Mouse (Mus musculus): ENCODE measurements around the gene Nlgn1.

Gene Nlgn1

GRCm38 (mm10) chr3:26095551-26095950, 236.7 kb downstream of the Nlgn1 start:
- no peak for DNase-seq (ENCODE audit: low read depth in 1 of 2, low spot score in 2 of 2)

GRCm38 (mm10) chr3:26069366-26069765, 262.9 kb downstream of the Nlgn1 start:
- no peak for DNase-seq (ENCODE audit: low read depth in 1 of 2, low spot score in 2 of 2)

- no peak for DNase-seq (ENCODE audit: low read depth in 1 of 2, low spot score in 2 of 2)
Measured at GRCm38 (mm10) chr3:26050769-26051168, 281.5 kb downstream of the Nlgn1 start.

GRCm38 (mm10) chr3:26042966-26043365, 289.3 kb downstream of the Nlgn1 start:
- no peak for DNase-seq (ENCODE audit: low read depth in 1 of 2, low spot score in 2 of 2)

GRCm38 (mm10) chr3:26039696-26040095, 292.6 kb downstream of the Nlgn1 start:
- no peak for DNase-seq (ENCODE audit: low read depth in 1 of 2, low spot score in 2 of 2)

GRCm38 (mm10) chr3:26026025-26026424, 306.2 kb downstream of the Nlgn1 start:
- DNase-seq (ENCODE audit: low read depth in 1 of 2, low spot score in 2 of 2) = no peak

- no peak for DNase-seq (ENCODE audit: low read depth in 1 of 2, low spot score in 2 of 2)
Measured at GRCm38 (mm10) chr3:26023217-26023616, 309.0 kb downstream of the Nlgn1 start.

GRCm38 (mm10) chr3:26021632-26022184, 310.6 kb downstream of the Nlgn1 start:
- no peak for DNase-seq (ENCODE audit: low read depth in 1 of 2, low spot score in 2 of 2)

GRCm38 (mm10) chr3:26011310-26012078, 320.8 kb downstream of the Nlgn1 start:
- no peak for DNase-seq (ENCODE audit: low read depth in 1 of 2, low spot score in 2 of 2)

- DNase-seq (ENCODE audit: low read depth in 1 of 2, low spot score in 2 of 2) = no peak
Measured at GRCm38 (mm10) chr3:26002863-26003608, 329.2 kb downstream of the Nlgn1 start.

- no peak for DNase-seq (ENCODE audit: low read depth in 1 of 2, low spot score in 2 of 2)
Measured at GRCm38 (mm10) chr3:26002367-26002766, 329.9 kb downstream of the Nlgn1 start.

GRCm38 (mm10) chr3:25967546-25967945, 364.7 kb downstream of the Nlgn1 start:
- DNase-seq (ENCODE audit: low read depth in 1 of 2, low spot score in 2 of 2) = no peak

- no peak for DNase-seq (ENCODE audit: low read depth in 1 of 2, low spot score in 2 of 2)
Measured at GRCm38 (mm10) chr3:25964237-25964636, 368.0 kb downstream of the Nlgn1 start.

- no peak for DNase-seq (ENCODE audit: low read depth in 1 of 2, low spot score in 2 of 2)
Measured at GRCm38 (mm10) chr3:25963568-25963967, 368.7 kb downstream of the Nlgn1 start.

GRCm38 (mm10) chr3:25916535-25916934, 415.7 kb downstream of the Nlgn1 start:
- DNase-seq (ENCODE audit: low read depth in 1 of 2, low spot score in 2 of 2) = no peak

- DNase-seq (ENCODE audit: low read depth in 1 of 2, low spot score in 2 of 2) = no peak
Measured at GRCm38 (mm10) chr3:25914365-25915065, 417.7 kb downstream of the Nlgn1 start.

- DNase-seq (ENCODE audit: low read depth in 1 of 2, low spot score in 2 of 2) = no peak
Measured at GRCm38 (mm10) chr3:25903140-25903809, 429.0 kb downstream of the Nlgn1 start.

- DNase-seq (ENCODE audit: low read depth in 1 of 2, low spot score in 2 of 2) = no peak
Measured at GRCm38 (mm10) chr3:25897456-25897855, 434.8 kb downstream of the Nlgn1 start.

GRCm38 (mm10) chr3:25884797-25885196, 447.5 kb downstream of the Nlgn1 start:
- no peak for DNase-seq (ENCODE audit: low read depth in 1 of 2, low spot score in 2 of 2)

GRCm38 (mm10) chr3:25869161-25869560, 463.1 kb downstream of the Nlgn1 start:
- no peak for DNase-seq (ENCODE audit: low read depth in 1 of 2, low spot score in 2 of 2)

- DNase-seq (ENCODE audit: low read depth in 1 of 2, low spot score in 2 of 2) = no peak
Measured at GRCm38 (mm10) chr3:25858384-25858783, 473.9 kb downstream of the Nlgn1 start.
